Mouse (Mus musculus): ENCODE data around the gene Nhlrc2. TPM values are rescaled to one million over a fixed set of nuclear protein-coding genes. Genes with fewer than 3 reads are reported as not detected.
"Not testable (repeated sequence)": the region's sequence is repeated elsewhere in the genome, so short reads cannot be mapped to it uniquely, and the experiment has no call there.

Gene Nhlrc2
- 10 to 100 TPM; 10.8 to 11.7 TPM for total RNA-seq (2021)
- long read RNA-seq, full-length matches to known transcripts, result 1 of 6 reads
- long read RNA-seq, partial matches to known transcripts, result 1 of 6 reads
- long read RNA-seq, other reads (novel, unspliced or antisense), result 4 of 6 reads

DNA sequence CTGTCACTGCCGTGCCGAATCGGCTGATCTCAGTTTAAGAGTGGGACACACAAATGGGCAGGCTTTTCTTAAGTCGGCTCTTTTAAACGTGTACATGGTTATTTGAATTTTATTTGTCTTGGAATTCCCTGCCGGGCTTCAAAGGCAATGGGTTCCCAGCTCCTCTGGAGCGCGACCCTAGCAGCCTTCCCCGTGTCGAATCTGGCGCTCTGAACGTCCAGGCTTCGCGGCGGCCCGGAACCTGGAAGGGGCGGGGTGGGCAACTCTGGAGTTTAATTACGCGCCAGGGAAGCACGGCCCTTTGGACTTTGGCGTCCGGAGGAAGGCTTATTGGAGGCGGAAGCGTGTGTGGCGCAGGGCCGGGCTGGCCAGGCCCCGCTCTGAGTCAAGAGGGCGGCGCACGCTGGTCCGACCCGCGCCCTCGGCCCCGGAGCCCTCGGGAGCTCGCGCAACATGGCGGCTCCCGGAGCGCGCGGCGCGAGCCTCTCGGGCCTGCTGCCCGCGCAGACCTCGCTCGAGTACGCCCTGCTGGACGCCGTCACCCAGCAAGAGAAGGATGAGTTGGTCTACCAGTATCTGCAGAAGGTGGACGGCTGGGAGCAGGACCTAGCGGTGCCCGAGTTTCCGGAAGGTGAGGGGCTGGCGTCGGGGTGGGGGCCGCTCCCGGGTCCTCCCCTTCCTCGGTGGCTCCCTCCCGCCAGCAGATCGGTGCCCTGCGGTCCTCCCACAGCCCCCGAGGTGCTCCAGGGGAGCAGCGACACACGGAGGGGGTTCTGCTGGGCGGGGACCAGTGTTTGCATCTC, at the start of gene Nhlrc2:
Gene Nhlrc2 (plus strand): TSS at position 32 of the 803 bp plus-strand sequence.
- peak; percentile 77 to 86 for DNase-seq (ENCODE audit: low spot score in 2 of 2)

DNA sequence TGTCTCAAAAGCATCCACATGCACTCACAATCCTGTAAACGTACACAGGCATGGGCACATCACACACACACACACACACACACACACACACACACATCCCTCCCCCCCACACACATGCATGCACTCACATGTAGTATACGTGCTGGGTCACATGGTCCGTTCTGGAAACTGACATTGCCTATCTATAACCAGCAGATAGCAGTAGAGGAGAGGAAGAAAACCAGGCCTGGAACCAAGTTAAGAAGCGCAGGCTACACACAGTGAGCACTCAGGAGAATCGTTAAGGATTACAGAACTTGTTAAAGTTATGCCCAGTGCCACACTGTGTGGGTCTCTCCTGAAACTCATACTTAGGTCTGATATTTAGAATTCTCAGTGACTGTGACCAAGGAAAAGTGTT, 45.0 kb upstream of the Nhlrc2 start:
- not testable (repeated sequence) for DNase-seq (ENCODE audit: low spot score in 2 of 2)

DNA sequence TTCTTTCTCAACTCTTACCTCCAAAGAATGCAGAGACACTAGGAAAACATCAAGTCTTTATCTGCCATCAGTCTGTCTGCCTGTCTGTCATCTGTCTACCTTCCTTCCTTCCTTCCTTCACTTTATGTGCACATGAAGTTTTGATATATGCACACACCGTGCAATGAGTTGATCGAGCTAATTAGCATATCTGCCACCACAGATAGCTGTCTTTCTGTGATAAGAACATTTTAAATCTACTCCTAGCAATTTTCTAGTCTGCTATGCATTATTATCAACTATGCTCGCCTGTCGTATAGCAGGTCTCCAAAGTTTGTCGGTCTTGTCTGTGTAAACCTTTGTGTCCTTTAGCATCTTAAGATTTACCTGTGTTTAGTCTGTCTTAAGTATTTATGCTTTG, 44.5 kb upstream of the Nhlrc2 start:
- not testable (repeated sequence) for DNase-seq (ENCODE audit: low spot score in 2 of 2)

DNA sequence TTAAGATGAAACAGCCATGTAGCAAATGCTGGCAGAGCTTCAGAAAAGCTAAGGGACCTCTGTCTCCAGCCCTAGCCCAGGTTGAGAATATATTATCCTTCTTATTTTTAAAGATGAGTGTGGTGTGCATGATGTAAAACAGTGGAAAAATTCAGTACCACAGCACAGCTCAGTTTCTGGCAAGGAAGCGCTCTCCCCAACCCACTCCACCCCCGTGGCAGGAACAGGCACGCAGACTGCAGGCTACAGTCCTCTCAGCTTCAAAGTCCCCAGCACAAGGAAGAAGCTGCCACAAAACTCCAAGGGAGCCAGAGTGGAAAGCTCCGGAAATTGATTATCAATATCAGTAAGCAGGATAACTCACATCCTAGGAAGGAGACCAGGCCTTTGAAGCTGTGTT, 36.9 kb upstream of the Nhlrc2 start:
- not testable (repeated sequence) for DNase-seq (ENCODE audit: low spot score in 2 of 2)

DNA sequence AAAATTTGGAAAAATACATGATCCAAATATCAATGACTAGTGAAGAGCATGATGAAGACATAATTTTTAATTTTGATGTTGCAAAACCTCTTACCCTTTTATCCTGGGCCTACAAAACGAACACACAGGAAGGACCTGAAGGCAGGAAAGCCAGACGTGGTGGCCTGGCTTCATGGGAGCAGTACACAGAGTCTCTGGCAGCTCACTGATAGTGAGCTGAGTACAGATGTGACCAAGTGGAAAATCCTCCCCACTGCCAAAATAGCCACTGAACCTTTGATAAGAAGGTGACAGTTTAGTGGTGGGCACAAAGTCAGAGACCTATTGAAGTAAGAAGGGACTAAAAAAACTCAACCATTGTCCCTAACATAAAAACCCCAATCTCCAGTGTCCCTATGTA, 34.5 kb upstream of the Nhlrc2 start:
- DNase-seq (ENCODE audit: low spot score in 2 of 2), result not testable (repeated sequence)

DNA sequence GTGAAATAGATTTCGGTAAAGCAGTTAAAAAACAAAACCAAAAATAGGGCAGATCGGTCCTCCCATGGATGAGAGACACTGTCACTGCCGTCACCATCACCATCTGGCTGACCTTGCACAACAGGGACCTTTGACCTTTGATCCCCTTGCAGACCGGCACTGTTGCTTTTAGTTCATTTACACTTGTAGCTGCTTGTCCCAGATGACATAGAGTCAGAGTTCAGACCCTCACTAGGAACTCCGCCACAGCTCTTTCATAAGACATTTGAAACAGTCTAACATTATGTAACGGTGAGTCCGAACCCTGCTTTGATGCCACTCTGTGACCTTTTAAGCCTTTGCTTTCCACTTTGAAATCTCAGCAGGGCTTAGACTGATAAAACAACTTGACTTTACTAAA, 28.7 kb upstream of the Nhlrc2 start:
- DNase-seq (ENCODE audit: low spot score in 2 of 2), result not testable (repeated sequence)

DNA sequence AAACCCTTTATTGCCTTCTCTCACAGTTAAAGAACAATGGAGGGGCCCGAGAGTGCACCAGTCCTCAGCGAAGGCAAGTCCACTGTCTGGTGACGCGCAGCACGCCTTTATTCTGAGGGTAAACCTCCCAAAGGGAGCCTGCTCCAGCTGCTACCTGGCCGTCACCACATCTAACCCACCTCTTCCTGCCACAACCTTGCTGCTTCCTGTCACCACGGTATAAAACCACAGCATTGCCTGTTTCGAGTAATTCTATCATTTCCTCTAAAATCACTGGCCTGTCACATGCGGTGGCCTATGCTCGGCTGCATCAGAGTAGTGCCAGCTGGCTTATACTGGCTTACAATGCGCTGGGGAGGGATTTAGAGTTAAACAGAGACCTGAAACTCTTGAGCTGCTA, 17.5 kb upstream of the Nhlrc2 start:
- not testable (repeated sequence) for DNase-seq (ENCODE audit: low spot score in 2 of 2)

DNA sequence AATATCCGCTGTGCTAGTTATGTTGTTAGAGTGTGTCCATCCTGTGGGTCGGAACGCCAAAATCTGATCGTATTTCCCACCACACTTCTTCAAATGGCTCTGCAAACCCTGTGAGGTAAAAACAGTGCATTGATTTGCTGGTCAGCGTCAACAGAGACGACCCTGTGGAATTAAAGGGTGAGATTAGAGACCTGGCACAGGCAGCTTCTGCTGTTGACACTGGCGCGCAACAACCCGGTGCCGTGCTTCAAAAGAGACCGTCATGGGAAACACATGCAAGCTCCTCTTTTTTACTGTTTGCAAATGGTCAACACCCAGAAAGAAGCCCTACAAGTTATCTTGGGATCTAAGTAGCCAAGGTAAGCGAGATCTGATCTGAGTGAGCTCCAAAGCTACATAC, 16.8 kb upstream of the Nhlrc2 start:
- DNase-seq (ENCODE audit: low spot score in 2 of 2), result no peak

DNA sequence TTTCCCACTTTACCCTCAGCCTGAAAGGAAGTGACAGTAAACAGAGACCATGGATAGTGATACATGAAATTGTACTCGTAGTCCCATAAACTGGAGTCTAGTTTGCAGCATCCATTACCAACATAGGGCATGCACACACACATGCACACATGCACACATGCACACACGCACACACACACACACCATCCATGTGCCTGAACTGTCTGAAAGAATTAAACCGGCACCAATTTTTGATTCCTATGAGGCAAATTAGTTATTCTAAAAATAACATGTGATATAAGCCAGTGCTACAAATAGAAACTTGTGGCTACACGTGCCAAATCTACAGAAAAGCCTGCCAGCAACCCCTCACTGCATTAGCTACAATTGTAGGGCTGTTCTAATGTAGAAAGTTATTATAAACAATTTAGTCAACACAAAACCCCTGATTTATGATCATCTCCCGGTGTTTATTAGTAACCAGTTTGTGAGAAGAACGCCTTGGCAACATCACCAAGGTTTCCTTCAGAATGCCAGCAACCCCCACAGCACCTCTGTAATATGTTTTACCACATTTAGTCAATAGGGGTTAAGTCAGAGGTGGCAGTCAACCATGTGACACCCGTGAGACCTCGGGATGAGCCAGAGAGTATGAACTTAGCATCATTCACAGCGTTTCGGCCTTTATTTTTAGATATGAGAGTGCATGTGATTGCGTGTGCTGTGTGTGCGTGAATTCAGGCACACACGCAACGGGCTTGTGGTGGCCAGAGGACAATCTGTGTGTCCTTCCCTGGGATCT, 14.6 kb upstream of the Nhlrc2 start:
- DNase-seq (ENCODE audit: low spot score in 2 of 2), result no peak

DNA sequence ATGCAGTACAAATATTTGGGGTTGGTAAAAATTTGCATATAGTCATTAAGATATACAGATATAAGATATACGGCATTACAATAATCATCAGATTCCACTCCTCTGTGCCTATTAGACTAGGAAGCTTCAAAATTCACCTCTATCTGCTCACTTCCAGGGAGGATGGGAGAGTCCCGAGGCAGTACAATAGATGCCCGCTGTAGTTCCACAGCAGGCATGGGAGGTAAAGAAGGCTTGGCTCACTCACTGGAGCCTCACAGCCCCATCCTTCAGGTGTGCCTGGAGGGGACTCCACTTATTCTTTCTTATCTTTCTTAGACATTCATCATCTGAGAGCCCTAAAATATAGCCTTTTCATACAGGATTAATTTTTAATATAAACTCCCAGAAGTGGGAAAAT, 13.7 kb upstream of the Nhlrc2 start:
- DNase-seq (ENCODE audit: low spot score in 2 of 2), result no peak

DNA sequence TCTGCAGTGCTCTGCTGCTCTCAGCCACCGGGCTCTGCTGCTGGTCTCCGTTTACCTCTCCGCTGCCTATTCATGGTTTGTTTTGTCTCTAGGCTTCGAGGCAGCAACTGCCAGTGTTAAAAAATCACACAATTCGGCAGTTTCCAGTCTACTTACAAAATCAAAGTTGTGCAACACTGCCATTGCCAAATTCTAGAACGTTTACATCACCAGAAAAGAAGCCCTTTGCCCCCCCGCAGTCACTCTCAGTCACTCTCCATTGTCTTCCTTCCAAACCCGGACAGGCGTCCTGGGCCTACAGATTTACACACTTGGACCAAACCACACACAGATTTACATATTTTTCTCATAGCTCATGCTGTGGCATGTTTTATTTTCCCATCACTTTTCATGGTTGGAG, 13.0 kb upstream of the Nhlrc2 start:
- no peak for DNase-seq (ENCODE audit: low spot score in 2 of 2)

DNA sequence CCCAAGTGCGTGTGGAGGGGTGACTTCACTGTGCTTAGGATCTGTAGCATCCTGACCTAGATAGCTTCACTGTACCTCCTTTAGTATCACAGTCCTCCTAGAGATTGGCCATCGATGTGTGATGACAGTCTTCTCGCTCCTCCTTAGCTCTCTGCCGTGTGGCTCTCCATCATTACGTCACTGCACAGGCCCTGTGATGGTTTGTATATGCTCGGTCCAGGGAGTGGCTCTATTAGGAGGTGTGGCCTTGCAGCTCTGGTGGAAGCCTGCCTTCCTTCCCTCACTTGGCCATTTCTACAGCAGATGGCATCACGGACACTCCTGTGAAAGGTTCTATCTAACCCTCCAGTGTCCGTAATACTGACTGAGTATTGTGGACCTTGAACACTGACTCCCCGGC, 12.3 kb upstream of the Nhlrc2 start:
- DNase-seq (ENCODE audit: low spot score in 2 of 2), result no peak

DNA sequence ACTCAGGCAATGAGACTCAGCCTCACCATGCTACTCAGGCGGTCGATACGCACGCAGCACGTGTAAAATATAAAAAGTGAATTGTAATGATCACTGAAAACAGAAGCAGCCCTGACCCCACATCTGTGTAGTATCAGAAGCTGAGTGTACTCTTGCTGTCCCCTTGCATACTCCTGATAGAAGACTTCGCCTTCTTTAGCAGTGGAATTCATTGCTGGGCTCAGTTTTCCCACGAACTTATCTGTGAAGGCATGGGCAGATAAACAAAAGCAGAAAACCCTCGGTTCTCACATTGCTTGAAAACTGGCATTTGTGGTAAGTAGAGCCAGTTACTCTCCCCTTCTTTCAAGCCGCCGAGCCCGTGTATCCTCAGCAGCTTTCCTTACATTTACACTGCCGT, 4.7 kb upstream of the Nhlrc2 start:
- no peak for DNase-seq (ENCODE audit: low spot score in 2 of 2)

DNA sequence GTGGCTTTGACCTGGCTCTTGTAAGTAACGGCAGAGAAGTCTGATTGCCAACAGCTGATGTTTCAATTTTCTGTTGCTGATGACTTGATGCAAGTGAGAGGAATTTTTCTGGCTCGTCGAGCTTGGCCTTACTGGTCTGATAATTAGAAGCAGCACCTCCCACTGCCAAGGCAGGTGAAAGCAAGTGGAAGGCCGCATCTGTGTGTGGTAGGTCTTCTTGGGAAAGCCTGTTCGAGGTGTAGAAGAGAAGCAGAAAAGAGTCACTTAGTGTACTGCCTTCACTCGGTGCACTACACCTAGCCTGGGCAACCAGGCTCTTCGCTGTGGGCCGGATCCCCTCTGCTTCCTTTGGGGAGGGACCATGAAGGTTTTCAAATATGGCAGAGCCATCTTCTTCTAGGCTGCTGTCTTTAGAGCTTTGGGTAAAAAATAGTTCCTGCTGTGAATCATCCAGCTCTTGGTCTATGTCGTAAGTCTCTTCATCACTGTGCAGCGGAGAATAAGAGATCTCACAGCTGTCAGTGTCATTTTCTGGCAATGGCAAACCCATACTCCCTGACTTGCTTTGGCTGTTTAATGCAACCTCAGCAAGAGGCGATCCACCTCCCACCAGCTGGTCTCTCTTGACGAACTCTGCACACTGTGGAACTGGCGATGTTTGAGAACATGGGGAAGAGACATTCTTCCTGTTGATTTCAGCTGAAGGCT, 3.2 kb upstream of the Nhlrc2 start:
- no peak for DNase-seq (ENCODE audit: low spot score in 2 of 2)

DNA sequence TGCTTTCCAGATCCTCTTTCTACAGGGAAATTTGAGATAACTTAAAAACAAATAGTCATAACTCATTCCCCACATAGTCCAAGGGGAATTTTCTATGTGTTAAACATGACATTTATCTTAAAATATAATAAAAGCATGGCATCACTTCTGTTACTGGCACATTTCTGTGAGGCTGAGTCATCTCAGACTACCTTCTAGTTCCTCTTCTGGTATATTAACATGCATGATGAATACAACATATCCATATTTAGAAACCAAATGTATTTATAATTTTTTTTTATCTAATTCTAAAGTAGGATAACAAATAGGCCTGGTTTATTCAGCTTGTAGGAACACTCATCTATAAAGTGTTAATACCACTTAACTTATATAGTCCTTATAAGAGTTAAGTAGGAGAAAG, 2.0 kb upstream of the Nhlrc2 start:
- no peak for DNase-seq (ENCODE audit: low spot score in 2 of 2)

DNA sequence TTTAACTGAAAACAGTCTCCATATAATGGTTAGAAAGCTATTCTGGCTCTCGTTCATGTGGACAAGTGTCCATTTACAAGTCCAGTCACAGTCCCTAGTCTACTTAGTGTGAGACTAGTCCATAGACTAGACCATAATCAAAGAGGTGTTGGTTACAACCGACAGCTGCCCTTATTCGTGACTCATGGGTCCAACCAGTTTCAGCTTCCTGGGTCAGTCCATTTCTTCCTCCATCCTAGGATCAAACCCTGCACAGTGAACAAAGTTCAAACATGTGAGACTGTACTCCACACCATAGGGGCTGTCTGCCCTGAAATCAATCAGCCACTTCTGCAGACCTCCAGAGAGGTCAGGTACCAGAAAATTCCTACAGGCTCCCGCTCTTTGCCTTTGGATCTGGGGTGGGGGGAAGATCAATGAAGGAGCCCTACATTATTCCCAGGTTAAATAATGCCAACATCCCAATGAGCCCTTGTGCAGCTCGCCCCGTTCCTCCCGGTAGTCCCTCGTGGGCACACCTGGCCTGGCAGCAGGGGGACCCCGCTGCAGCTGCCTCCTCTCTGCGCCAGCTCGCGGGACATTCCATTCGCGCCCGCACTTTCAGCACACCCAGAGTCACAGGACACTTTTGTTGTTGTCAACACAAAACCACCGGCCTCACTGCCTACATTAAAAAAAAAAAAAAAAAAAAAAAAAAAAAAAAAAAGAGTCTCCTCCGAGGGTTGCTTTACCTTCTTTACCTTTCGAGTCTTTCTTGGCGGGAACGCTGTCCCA, 418 bp upstream of the Nhlrc2 start, which contains the start of gene Dclre1a:
Gene Dclre1a (minus strand): TSS at position 767 of the 774 bp plus-strand sequence.
- DNase-seq (ENCODE audit: low spot score in 2 of 2), result peak; percentile 67 to 75

DNA sequence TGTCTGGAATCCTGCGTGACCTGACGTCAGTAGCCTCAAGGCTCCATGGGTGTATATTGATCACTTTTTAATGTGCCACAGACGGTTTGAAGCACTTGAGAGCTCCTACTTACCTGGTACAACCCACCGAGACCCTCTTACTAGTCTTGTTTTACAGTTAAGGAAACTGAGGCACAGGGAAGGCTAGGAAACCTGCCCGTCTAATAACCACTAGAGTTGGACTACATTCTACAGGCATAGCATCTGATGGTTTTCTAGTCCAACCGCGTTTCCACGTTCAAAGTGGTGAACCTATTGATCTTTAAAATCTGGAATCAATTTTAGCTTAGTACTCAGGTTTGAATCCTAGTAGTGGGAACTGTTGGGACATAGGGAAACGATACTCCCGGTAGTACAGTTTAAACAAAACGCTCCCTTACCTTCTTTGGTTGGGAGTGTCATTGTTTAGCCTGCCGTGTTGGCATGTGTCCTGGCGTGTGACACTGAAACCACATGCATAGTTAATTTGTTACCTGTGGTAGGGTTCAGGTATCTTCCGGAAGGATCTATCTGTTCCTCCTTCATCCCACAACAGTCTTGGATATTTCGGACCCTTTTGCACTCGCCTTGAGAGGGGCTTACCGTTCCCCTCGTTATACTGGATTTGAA, 1.1 kb downstream of the Nhlrc2 start:
- DNase-seq (ENCODE audit: low spot score in 2 of 2), result no peak

DNA sequence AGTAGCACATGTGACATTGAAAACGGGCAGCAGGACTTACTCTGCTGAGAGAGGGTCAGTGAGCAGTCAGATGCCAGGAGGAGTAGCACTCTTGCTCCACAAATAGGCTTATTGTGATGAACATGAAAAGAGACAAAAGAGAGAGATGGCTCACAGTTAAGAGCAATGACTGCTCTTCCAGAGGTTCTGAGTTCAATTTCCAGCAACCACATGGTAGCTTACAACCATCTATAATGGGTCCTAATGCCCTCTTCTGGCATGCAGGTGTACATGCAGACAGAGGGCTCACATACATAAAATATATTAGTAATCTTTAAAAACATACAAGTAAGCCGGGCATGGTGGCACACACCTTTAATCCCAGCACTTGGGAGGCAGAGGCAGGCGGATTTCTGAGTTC, 5.1 kb downstream of the Nhlrc2 start:
- DNase-seq (ENCODE audit: low spot score in 2 of 2), result no peak

DNA sequence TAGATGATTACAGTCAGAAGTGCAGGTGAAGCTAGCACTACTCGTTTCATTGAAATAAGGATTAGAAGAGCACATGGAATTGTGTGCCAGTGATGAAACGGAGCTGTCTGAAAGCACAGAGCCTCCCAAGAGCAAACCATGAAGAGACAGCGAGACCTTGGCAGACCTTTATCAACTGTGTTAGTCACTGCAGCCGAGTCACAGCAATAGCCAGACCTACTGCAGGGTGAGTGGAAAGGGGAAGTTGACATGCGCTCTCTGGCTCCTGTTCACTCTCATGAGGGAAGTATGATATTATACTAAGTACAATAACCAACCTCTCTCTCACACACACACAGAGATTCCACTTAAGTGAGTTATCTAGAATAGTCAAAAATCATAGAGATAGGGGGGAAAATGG, 7.9 kb downstream of the Nhlrc2 start:
- DNase-seq (ENCODE audit: low spot score in 2 of 2), result no peak

DNA sequence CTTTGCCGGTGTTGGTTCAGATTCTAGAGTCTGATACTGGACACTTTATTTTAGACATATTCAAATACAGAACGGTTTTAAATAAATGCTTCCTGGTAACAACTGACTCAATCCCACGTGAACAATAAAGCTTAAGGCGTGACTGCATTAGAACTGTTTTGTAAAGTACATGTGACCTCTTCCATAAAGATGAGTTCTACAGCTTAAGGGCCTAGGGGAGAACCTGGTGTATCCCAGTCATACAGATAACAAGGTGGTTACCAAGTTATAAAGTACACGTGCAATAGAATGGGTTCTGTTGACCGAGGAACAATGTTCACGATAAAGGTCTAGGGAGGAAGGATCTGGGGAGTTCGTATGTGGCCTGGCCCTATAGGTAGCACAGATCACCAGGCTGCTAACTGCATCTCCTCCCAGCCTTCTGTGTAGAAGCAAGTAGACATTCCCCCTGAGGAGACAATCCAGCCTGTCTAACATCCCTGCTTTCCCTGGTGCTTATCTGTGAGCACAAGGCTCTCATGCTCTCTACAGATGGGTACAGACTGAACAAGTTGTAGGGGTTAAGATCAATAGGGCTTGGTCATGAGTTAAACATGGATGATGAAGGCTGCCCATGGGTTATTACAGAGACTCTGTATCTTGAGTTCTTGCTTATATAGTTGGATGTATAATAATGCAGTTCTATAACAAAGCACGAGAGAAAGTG, 14.5 kb downstream of the Nhlrc2 start:
- DNase-seq (ENCODE audit: low spot score in 2 of 2), result no peak
